Mouse (Mus musculus): ENCODE measurements around the gene Pfkfb3. TPM values are rescaled to one million over a fixed set of nuclear protein-coding genes. Genes with fewer than 3 reads are reported as not detected.
"Not testable (repeated sequence)": the region's sequence is repeated elsewhere in the genome, so short reads cannot be mapped to it uniquely, and the experiment has no call there.

Gene Pfkfb3
- total RNA-seq, 2 experiments from 2014 or later, result 46.4 to 185 TPM

DNA sequence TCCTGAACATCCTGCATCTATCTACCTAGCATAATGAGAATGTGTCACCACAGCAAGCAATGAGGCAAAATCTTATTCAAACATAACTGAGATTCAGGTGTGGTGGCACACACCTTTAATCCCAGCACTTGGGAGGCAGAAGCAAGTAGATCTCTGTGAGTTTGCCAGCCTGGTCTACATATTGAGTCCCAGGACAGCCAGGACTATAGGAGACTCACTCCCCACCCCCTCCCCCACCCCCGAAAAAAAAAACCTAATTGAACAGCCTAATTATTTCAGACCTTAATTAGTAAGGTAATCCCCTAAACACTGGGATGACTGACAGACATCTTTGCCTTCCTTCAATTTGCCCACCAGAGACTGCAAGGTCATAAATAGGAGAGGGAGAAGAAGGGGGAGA lies 2.2 kb downstream of the Pfkfb3 start:
- DNase-seq, result no peak

GRCm38 (mm10) chr2:11548508-11548907 lies 5.4 kb downstream of the Pfkfb3 start:
- DNase-seq, result no peak

DNA sequence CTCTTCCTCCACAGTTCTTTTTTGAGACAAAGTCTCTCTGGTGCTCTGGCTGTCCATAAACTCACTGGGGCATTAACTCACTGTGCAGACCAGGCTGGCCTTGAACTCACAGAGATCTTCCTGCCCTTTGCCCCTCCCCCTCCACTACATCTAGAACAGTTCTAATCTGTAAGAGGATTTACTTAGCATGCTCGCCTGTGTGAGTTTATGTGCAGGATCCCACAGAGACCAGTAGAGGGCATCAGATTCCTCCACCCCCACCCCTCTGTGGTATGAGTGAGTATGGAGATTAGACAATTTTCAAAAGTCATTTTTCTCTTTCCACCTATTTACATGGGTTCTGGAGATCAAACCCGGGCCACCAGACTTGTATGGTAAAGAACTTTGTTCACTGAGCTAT lies 6.3 kb downstream of the Pfkfb3 start:
- DNase-seq, result no peak

- DNase-seq, result no peak
Measured at GRCm38 (mm10) chr2:11546091-11546490, 7.8 kb downstream of the Pfkfb3 start.

- DNase-seq, result no peak
Measured at GRCm38 (mm10) chr2:11545380-11545779, 8.5 kb downstream of the Pfkfb3 start.

DNA sequence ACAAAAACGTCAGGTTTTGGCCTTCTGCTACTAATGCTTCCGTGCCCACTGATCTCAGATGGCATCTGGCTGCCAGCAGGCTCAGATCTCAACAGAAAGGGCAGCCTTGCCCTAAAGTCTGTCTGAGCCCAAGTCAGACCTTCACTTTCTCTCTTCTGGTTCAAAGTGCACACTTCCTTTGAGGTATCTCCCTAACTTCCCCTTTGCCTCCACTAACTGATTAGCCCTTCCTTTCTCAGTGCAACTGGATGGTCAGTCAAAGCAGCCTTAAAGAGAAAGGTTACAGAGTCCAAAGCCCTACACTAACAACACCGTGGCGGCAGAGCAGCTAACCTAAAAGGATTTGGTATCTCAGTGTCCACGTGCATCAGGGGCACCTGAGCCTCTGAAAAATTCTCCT lies 9.5 kb downstream of the Pfkfb3 start:
- no peak for DNase-seq

- no peak for DNase-seq
Measured at GRCm38 (mm10) chr2:11543158-11543557, 10.7 kb downstream of the Pfkfb3 start.

GRCm38 (mm10) chr2:11542640-11543039 lies 11.2 kb downstream of the Pfkfb3 start:
- peak; percentile 63 for DNase-seq

- DNase-seq, result no peak
Measured at GRCm38 (mm10) chr2:11542121-11542520, 11.8 kb downstream of the Pfkfb3 start.

DNA sequence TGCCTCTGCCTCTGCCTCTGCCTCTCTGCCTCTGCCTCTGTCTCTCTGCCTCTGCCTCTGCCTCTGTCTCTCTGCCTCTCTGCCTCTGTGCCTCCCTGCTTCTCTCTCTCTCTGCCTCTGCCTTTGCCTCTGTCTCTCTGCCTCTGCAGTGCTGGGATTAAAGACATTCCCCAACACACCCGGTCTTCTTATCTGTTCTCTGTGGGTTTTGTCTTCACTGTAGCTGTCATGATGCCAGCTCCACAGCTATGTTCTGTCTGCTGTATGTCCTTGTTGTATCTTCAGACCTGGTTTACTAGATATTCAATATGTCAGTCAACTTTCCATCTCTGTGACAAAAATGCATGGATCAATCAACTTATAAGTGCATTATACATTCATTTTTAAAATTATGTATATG lies 12.3 kb downstream of the Pfkfb3 start:
- DNase-seq, result not testable (repeated sequence)

DNA sequence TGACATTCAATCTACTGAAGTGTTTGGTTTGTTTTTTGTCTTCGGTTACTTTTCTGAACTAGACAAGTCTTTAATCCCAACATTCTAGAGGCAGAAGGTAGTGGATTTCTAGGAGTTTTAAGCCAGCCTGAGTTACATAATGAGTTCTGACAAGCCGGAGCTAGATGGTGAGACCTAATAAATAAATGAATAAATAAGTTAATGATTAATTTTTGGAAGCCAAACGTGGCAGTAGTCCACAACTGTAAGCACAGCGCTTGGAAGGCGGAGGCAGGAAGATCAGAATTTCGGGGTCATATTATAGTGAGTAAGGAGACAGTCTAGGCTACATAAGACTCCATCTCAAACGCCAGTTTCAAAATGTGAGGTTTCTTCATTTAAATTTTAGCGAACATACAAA lies 17.9 kb downstream of the Pfkfb3 start:
- no peak for DNase-seq

- peak; percentile 98 for DNase-seq
Measured at GRCm38 (mm10) chr2:11535412-11535928, 18.4 kb downstream of the Pfkfb3 start.

DNA sequence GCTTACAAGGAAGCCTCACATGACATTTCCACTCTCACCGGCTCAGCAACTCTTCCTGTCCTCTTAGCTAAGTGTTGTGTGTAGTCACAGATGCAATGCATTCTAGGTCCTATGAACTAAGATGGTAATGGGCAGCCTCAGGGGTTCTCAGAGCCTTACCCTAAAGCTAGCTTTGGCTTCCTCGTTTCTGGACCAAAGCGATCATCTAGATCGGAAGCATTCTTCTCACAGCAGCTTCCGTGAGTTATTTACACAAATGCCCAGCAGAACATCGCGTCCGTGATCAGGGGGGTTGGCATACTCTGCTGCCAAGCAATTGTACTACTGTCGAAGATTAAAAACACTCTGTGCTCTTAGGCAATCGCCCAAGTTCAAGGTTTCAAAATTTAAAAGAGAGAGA lies 19.1 kb downstream of the Pfkfb3 start:
- DNase-seq, result peak; percentile 52

- peak; percentile 64 for DNase-seq
Measured at GRCm38 (mm10) chr2:11530101-11530500, 23.8 kb downstream of the Pfkfb3 start.

GRCm38 (mm10) chr2:11526063-11526462 lies 27.8 kb downstream of the Pfkfb3 start:
- peak; percentile 74 for DNase-seq

- DNase-seq, result no peak
Measured at GRCm38 (mm10) chr2:11524736-11525135, 29.1 kb downstream of the Pfkfb3 start.

GRCm38 (mm10) chr2:11521758-11522157 lies 32.1 kb downstream of the Pfkfb3 start:
- DNase-seq, result no peak

DNA sequence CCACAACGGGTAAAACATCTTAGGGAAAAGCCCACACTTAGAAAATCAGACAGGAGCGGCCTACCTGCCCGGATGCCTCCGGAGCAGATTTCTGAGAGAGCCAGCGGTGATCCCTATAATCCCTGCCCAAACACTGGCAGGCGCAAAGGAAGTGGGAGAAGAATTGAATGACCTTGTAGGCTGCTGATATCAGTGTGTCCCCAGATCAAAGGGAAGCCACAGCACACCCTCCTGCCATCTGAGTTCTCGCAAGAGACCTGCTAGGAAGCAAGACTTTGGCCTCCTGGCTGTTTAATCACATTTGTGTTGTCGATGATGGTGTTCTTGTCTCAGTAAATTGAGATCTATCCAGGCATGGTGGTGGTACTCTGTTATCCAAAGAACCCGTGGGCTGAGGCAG lies 33.1 kb downstream of the Pfkfb3 start:
- no peak for DNase-seq

GRCm38 (mm10) chr2:11515828-11516227 lies 38.0 kb downstream of the Pfkfb3 start:
- DNase-seq, result no peak

DNA sequence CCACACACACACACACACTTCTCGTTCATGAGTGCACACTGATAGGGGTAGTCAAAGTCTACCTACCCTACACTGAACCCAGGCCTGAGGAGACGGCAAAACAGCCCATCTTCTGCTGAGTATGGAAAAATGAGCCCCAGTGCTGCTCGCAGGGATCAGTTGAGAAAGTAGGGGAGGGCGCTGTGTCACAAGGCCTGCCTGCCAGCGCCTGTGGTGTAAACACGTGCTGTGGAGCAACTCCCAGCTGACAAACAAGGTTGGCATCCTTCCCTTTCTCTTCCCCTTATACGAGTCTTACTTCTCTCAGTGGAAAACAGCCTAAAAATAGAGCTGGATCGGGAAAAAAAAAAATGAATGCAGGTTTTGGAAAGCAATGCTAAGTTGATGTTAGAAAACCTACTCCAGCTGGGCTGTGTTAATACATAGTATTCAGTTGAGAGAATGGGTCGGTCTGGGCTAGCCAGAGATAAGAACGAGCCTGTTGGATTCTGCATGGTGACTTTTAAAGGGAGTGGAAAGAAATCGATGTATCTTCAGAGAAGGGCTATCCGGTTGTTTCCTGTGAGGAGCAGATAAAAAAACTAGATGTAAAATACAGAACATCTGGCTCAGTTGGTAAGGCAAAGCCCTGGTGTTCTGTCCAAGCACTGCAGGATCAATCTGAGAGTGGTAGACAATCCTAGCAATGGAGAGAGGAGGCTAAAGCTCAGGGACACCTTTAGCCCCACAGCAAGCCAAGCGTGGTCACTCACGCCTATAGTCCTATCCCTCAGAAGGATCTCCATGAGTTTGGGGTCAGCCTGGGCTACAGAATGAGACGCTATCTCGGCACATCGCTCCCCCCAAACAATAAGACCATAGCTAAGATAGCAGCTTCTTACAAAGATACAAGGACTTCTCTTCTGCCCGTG lies 40.6 kb downstream of the Pfkfb3 start:
- peak; percentile 70 for DNase-seq

- DNase-seq, result no peak
Measured at GRCm38 (mm10) chr2:11512127-11512526, 41.8 kb downstream of the Pfkfb3 start.

DNA sequence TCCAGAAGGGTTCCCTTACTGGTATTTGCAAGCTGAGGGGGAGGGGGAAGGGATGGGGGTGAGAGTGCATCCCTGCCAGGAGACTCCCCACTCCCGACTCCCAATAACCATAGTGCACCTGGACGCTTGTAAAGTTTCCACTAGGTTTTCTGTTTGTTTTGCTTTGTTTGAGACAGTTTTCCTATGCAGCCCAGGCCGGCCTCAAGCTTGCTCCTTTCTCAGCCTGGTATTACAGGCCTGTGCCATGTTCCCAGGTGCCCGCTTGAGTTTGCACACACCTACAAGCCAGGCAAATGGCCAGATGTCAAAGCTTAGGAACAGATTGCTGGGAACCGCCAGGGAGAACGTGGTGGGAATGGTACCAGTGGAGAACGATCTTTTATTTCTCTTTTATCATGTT lies 50.1 kb downstream of the Pfkfb3 start:
- no peak for DNase-seq

DNA sequence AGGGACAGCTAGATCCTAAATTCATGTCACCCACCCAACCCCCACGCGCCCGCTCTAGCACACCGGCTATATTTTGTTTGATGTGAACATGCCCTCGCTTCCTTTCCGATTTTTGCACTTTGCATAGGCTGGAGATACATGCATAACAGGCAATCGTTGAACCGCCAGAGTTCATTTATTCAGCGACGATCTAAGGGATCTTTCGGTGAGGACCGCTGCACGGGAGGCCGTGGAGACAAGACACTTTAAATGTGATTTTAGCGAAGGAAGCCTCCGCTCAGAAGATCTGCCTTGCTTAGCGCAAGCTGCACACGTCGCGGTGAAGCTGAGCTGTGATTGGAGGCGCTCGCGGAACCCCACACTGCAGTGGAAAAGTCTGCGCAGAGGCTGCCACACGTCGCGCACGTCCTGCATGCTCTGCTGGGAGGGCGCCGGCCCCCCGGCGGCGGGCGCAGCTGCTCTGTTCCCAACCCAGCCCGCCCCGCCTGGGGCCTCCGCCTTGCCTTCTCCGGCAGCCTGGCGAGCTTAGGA lies 50.9 kb downstream of the Pfkfb3 start:
- peak; percentile 89 for DNase-seq

Data from gastrocnemius, postnatal 25 days (tissue).